Mouse (Mus musculus) liver, embryonic 12.5 days (tissue): ENCODE measurements around the gene H1f0. TPM values are rescaled to one million over a fixed set of nuclear protein-coding genes. Genes with fewer than 3 reads are reported as not detected.

Experiments
- ATAC-seq: fragments of 200-750 bp; cut with Nextera tagmentation; 2 replicates; pipeline ENCODE4 v1.8.0; 2017; ENCODE audit warnings: moderate number of reproducible peaks, mild to moderate bottlenecking, moderate library complexity
- H3K27ac ChIP-seq: fragments of 300-500 bp; sonication (generic); 2 replicates; pipeline ENCODE4 v1.5.1; 2016; ENCODE audit warnings: mild to moderate bottlenecking
- H3K27me3 ChIP-seq: fragments of 300-500 bp; sonication (generic); replicated peaks from 2 replicates; pipeline ENCODE4 v1.6.1; 2016; ENCODE audit warnings: mild to moderate bottlenecking, moderate library complexity
- H3K36me3 ChIP-seq: fragments of 300-500 bp; sonication (generic); 2 replicates; pipeline ENCODE4 v1.6.1; 2016; ENCODE audit warnings: mild to moderate bottlenecking, moderate library complexity
- H3K4me1 ChIP-seq: fragments of 300-500 bp; sonication (generic); 2 replicates; pipeline ENCODE4 v1.6.1; 2016
- H3K4me2 ChIP-seq: fragments of 300-500 bp; sonication (generic); 2 replicates; pipeline ENCODE4 v1.6.1; 2016; ENCODE audit warnings: mild to moderate bottlenecking, moderate library complexity
- H3K4me3 ChIP-seq: fragments of 300-500 bp; sonication (generic); 2 replicates; pipeline ENCODE4 v1.5.1; 2016; ENCODE audit warnings: mild to moderate bottlenecking, moderate library complexity
- H3K9ac ChIP-seq: fragments of 300-500 bp; sonication (generic); 2 replicates; pipeline ENCODE4 v1.6.1; 2016; ENCODE audit warnings: mild to moderate bottlenecking, moderate library complexity
- H3K9me3 ChIP-seq: fragments of 300-500 bp; sonication (generic); replicated peaks from 2 replicates; pipeline ENCODE4 v1.6.1; 2016; ENCODE audit warnings: mild to moderate bottlenecking, moderate library complexity
- WGBS: fragments of 180-500 bp; shearing (Covaris S2); methylation state at CpG from one replicate; pipeline ENCODE4 v1.1.7; 2016; ENCODE audit not compliant: insufficient replicate concordance; 5-methylcytosine and 5-hydroxymethylcytosine counted together
- polyA plus RNA-seq: library from polyadenylated mRNA; unstranded; fragments of >200 nt; fragmentation: Nextera tagmentation; extraction: Ambion mirVana; gene quantifications from 2 replicates; pipeline ENCODE4 v1.2.1, GENCODE M21; 2016

The H1f0 gene
- polyA plus RNA-seq = 114 and 122 TPM in 2 replicates

DNA sequence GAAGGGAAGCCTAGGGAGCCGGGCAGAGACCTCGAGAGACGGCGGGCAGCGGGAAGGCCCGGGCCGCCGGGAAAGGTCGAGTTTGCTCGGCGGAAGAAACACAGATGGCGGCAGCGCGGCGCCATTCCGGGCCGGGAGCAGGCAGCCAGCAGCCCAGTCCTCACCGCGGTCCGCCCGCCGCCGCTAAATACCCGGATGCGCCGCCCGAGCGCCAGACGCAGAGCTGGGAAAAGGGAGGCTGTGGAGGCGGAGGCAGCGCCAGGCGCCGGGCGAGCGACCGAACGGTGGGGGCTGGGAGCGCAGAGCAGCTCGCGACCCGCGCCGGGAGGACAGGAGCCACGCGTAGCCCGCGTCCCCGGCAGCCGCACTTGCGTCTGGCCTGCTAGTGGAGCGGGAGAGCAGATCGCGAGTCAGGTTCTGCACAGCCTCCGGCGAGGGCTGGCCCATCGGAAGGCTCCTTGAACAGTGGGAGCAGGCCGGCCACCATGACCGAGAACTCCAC, at the start of gene H1f0:
Gene H1f0, plus strand, starts transcription at position 214 of the 502 bp plus-strand sequence.
- Histone ChIP-seq H3K4me3 (peak within 1 kb of the TSS; percentile 65), H3K9ac (peak within 1 kb of the TSS; percentile 91), H3K4me1 (peaks cover 61% of the 10 kb centered on the region), H3K4me2 (peak within 1 kb of the TSS; percentile 89), H3K9me3 (no peaks in the 10 kb centered on the region), H3K36me3 (no peaks in the 10 kb centered on the region), H3K27ac (peak within 1 kb of the TSS; percentile 85), H3K27me3 (peaks cover 94% of the 10 kb centered on the region)
- peak; percentile 38 for ATAC-seq
- under 1% methylated on average over 58 of the region's 58 CpGs for WGBS

- H3K9ac ChIP-seq = peak overlapping the region; percentile 13; the same call in 1 of the 2 replicates
- H3K4me1 ChIP-seq = peaks cover 35% of the 10 kb centered on the region
- WGBS = 17% methylated on average over 4 of the region's 4 CpGs
- 0 out of 2 replicates have a peak overlapping the region, but pooled peaks have one; percentile 4 for H3K4me2 ChIP-seq
- H3K36me3 ChIP-seq = no peaks in the 10 kb centered on the region
- peak overlapping the region; percentile 43; the same call in 1 of the 2 replicates for H3K27ac ChIP-seq
- H3K27me3 ChIP-seq = 0 out of 2 replicates have a peak, but pooled peaks cover 11% of the 10 kb centered on the region
- no peak overlapping the region for H3K4me3 ChIP-seq
- no peaks in the 10 kb centered on the region for H3K9me3 ChIP-seq
- no peak for ATAC-seq
Measured at GRCm38 (mm10) chr15:78978875-78979274, 49.4 kb upstream of the H1f0 start.

GRCm38 (mm10) chr15:78980084-78980483, 48.2 kb upstream of the H1f0 start:
- H3K4me3 ChIP-seq = no peak overlapping the region
- no peak overlapping the region for H3K9ac ChIP-seq
- 74% methylated on average over 4 of the region's 4 CpGs for WGBS
- ATAC-seq = no peak
- no peak overlapping the region for H3K4me2 ChIP-seq
- no peaks in the 10 kb centered on the region for H3K9me3 ChIP-seq
- no peaks in the 10 kb centered on the region for H3K27me3 ChIP-seq
- H3K36me3 ChIP-seq = no peaks in the 10 kb centered on the region
- H3K4me1 ChIP-seq = peaks cover 47% of the 10 kb centered on the region
- H3K27ac ChIP-seq = no peak overlapping the region

GRCm38 (mm10) chr15:78982658-78983435, 45.4 kb upstream of the H1f0 start:
- Histone ChIP-seq H3K4me2 (peak overlapping the region; percentile 95), H3K4me1 (peaks cover 71% of the 10 kb centered on the region)
- 2% methylated on average over 61 of the region's 67 CpGs for WGBS

GRCm38 (mm10) chr15:78983436-78984285, 44.6 kb upstream of the H1f0 start:
- H3K9me3 ChIP-seq = no peaks in the 10 kb centered on the region
- no peaks in the 10 kb centered on the region for H3K27me3 ChIP-seq
- H3K4me3 ChIP-seq = peak overlapping the region; percentile 84
- peak overlapping the region; percentile 93 for H3K27ac ChIP-seq
- H3K9ac ChIP-seq = peak overlapping the region; percentile 90
- peaks cover 65% of the 10 kb centered on the region for H3K4me1 ChIP-seq
- peaks cover 17% of the 10 kb centered on the region for H3K36me3 ChIP-seq
- H3K4me2 ChIP-seq = peak overlapping the region; percentile 95
- 2% methylated on average over 21 of the region's 21 CpGs for WGBS
- ATAC-seq = peak; percentile 68

More at GRCm38 (mm10) chr15:78982658-78983435, 45.4 kb upstream of the H1f0 start:
- Histone ChIP-seq H3K4me3 (peak overlapping the region; percentile 84), H3K27me3 (no peaks in the 10 kb centered on the region), H3K27ac (peak overlapping the region; percentile 93), H3K9ac (peak overlapping the region; percentile 90), H3K9me3 (no peaks in the 10 kb centered on the region), H3K36me3 (peaks cover 8% of the 10 kb centered on the region)
- ATAC-seq = peak; percentile 89

- Histone ChIP-seq H3K4me2 (peak overlapping the region; percentile 95), H3K9ac (peak overlapping the region; percentile 90), H3K9me3 (no peaks in the 10 kb centered on the region), H3K4me1 (peaks cover 58% of the 10 kb centered on the region), H3K27me3 (no peaks in the 10 kb centered on the region), H3K27ac (peak overlapping the region; percentile 93), H3K36me3 (peaks cover 23% of the 10 kb centered on the region), H3K4me3 (peak overlapping the region; percentile 84)
- no peak for ATAC-seq
- 16% methylated on average over 5 of the region's 5 CpGs for WGBS
Measured at GRCm38 (mm10) chr15:78984286-78984778, 43.9 kb upstream of the H1f0 start.

DNA sequence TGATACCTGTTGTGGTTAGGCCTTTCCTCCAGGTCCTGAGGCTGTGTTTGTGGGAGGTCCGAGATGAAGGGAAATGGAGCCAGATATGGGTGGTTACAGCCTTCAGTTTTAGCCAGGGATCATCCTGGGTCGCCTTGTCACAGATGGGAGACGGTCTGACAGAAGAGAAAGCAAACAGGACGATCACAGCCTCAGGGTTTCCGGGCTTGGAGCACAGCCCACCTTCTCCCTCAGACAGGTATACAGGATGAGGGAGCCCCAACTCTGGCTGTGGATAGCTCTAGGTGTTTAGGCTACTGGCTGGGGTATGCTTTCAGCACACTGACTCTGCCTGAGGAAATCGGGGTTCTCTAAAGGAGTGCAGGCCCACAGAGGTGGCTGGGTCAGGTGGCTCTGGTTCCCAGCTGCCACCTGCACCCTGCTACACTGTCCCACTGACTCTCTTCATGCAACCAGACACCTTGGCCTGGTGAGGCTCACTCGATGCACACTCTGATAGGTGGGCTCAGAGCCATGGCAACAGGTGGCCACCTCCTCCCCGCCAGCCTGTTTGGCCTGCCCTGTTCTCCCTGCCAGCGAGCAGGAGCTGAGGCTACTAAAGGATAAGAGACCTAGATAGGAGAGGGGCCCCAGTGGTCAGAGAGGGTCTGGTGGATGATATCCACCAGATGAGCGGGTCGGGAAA, 41.6 kb upstream of the H1f0 start:
- Histone ChIP-seq H3K4me1 (peaks cover 49% of the 10 kb centered on the region), H3K27me3 (no peaks in the 10 kb centered on the region), H3K4me3 (no peak overlapping the region), H3K4me2 (no peak overlapping the region), H3K36me3 (peaks cover 46% of the 10 kb centered on the region), H3K9me3 (no peaks in the 10 kb centered on the region), H3K9ac (no peak overlapping the region), H3K27ac (no peak overlapping the region)
- WGBS = 67% methylated on average over 11 of the region's 11 CpGs
- ATAC-seq = no peak

DNA sequence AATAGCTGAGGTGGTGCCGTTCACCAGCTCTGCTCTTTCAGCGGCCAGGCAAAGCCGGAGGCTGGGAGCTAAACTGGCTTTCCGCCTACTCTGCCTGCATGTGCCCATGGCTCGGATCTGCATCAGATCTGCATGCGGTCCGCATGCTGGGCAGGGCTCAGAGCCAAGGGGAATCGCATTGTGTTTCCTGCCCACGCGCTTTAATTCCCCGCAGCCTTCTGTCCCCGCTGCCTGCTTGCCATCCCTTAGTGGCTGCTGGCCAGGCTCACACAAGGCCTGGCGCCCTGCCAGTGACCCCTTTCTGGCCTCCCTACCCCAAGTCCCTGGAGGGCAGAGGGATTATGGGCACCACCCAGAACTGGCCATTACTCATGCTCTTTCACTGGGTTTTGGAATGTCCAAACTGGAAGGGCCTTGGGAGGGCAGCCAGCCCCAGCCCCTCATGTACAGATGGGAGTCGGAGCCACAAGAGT, 39.7 kb upstream of the H1f0 start:
- Histone ChIP-seq H3K36me3 (peaks cover 65% of the 10 kb centered on the region), H3K4me3 (no peak overlapping the region), H3K4me2 (no peak overlapping the region), H3K9ac (no peak overlapping the region), H3K27me3 (no peaks in the 10 kb centered on the region), H3K4me1 (peaks cover 39% of the 10 kb centered on the region), H3K9me3 (no peaks in the 10 kb centered on the region), H3K27ac (no peak overlapping the region)
- ATAC-seq = no peak
- WGBS = 85% methylated on average over 14 of the region's 14 CpGs

- no peak overlapping the region for H3K4me3 ChIP-seq
- peaks cover 74% of the 10 kb centered on the region for H3K36me3 ChIP-seq
- no peaks in the 10 kb centered on the region for H3K9me3 ChIP-seq
- no peak overlapping the region for H3K4me2 ChIP-seq
- ATAC-seq = no peak
- H3K4me1 ChIP-seq = peaks cover 30% of the 10 kb centered on the region
- H3K27ac ChIP-seq = no peak overlapping the region
- WGBS = 82% methylated on average over 14 of the region's 14 CpGs
- no peaks in the 10 kb centered on the region for H3K27me3 ChIP-seq
- H3K9ac ChIP-seq = no peak overlapping the region
Measured at GRCm38 (mm10) chr15:78989152-78990092, 38.8 kb upstream of the H1f0 start.

- no peak overlapping the region for H3K9ac ChIP-seq
- peaks cover 79% of the 10 kb centered on the region for H3K36me3 ChIP-seq
- peaks cover 24% of the 10 kb centered on the region for H3K4me1 ChIP-seq
- no peaks in the 10 kb centered on the region for H3K9me3 ChIP-seq
- 90% methylated on average over 9 of the region's 9 CpGs for WGBS
- no peak overlapping the region for H3K4me3 ChIP-seq
- H3K4me2 ChIP-seq = no peak overlapping the region
- H3K27ac ChIP-seq = no peak overlapping the region
- no peak for ATAC-seq
- no peaks in the 10 kb centered on the region for H3K27me3 ChIP-seq
Measured at GRCm38 (mm10) chr15:78990093-78990463, 38.2 kb upstream of the H1f0 start.
